Mouse (Mus musculus): ENCODE results near the gene Dtd2. TPM values are rescaled to one million over a fixed set of nuclear protein-coding genes. Genes with fewer than 3 reads are reported as not detected.
A peak's percentile ranks its signal among the peaks of the same experiment; 100 is the strongest.

Gene Dtd2
- 20.2 and 20.9 TPM in 2 replicates for polyA plus RNA-seq (2016; fragmentation: Nextera tagmentation; extraction: Ambion mirVana)

DNA sequence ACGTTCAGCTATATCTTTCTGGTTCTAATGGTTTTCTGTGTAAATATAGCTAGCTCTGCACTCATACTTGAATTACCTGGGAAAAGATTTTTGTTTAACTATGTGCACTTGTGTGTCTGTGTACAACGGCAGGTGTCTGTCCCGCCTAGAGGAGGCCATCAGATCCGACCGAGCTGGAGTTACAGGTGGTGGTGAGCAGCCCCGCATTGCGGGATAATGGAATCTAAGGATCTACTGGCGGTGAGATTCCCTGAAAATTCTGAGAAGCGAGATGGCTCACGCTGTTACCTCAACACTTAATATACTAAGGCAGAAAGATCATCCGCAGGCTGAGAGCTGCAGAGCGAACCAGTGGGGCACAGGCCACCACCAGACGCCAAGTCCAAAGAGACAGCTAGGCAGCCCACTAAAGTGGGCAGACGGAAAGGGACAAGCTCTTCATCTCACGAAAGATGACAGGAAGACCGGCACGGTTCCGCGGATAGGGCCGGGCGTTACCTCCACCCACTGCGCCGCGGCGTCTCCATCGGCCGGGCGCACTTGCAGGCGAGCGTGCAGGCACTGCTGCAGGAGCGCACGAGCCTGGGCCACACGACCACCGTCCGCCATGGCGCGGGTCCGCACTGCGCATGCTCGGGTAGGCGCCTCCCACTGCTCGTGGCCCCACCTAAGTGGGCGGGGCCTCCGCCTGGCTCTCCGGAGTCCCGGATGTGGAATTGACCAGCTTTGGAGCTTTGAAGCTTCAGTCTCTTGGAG, at the start of gene Dtd2:
TSS of gene Dtd2 (minus strand) at position 625 of the 756 bp plus-strand sequence.
- peak within 1 kb of the TSS; percentile 85 for H3K9ac ChIP-seq
- H3K27me3 ChIP-seq (replicated peaks), result no peaks in the 10 kb centered on the region; the same call in 1 of the 2 replicates
- WGBS (ENCODE audit: insufficient replicate concordance), result 2% methylated on average over 46 of the region's 46 CpGs
- no peaks in the 10 kb centered on the region for H3K9me3 ChIP-seq (replicated peaks)
- peaks cover 16% of the 10 kb centered on the region for H3K36me3 ChIP-seq
- H3K4me1 ChIP-seq, result peaks cover 28% of the 10 kb centered on the region
- H3K4me2 ChIP-seq, result peak within 1 kb of the TSS; percentile 82
- peak within 1 kb of the TSS; percentile 78 for H3K27ac ChIP-seq
- peak within 1 kb of the TSS; percentile 77 for H3K4me3 ChIP-seq
- ATAC-seq, result peak; percentile 93

DNA sequence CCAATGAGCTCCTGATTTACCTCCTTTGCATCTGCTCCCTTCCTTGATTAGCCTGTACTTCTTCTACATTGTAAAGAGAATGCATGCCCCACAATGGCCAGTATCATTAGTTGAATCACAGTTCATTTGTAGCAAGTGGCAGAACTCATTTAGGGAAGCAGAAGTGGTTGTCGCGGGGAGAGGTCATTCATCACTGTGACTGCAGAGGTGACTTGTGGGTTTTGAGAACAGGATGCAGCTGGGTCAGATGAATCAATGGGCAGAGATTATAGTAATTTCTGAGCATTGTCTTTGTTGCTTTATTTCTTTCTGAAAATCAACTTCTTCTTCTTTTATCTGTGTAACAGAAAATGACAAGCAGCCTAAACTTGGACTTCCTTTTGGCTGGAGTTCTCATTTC, 43.0 kb upstream of the Dtd2 start:
- 18% methylated on average over 2 of the region's 2 CpGs for WGBS (ENCODE audit: insufficient replicate concordance)
- H3K4me1 ChIP-seq, result peaks cover 3% of the 10 kb centered on the region; the same call in 1 of the 2 replicates

DNA sequence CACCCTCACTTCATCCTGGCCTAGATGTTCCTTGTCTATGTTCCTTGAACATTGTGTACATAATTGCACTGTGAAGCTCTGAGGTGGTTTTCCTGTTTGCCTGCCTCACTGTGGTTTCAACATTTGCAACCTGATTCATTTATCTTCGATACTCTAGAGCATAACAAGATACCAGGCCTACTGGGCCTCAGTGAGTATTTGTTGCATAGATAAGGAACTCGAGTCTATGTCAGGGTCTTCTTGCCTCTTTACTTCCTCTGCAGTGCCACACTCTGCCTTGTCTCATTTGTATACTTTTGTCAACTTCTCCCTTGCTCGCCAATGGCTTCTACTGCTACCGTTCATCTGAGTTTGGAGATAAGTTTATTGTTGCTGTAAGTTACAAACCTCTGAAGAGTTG, 40.1 kb upstream of the Dtd2 start:
- WGBS (ENCODE audit: insufficient replicate concordance), result 17% methylated on average over 4 of the region's 4 CpGs
- ATAC-seq, result no peak

More for the DNA sequence above, 43.0 kb upstream of the Dtd2 start:
- Histone ChIP-seq H3K4me3 (no peak overlapping the region), H3K9ac (no peak overlapping the region), H3K27me3 (replicated peaks) (no peaks in the 10 kb centered on the region), H3K27ac (no peak overlapping the region), H3K9me3 (replicated peaks) (no peaks in the 10 kb centered on the region), H3K36me3 (no peaks in the 10 kb centered on the region), H3K4me2 (no peak overlapping the region)
- no peak for ATAC-seq

DNA sequence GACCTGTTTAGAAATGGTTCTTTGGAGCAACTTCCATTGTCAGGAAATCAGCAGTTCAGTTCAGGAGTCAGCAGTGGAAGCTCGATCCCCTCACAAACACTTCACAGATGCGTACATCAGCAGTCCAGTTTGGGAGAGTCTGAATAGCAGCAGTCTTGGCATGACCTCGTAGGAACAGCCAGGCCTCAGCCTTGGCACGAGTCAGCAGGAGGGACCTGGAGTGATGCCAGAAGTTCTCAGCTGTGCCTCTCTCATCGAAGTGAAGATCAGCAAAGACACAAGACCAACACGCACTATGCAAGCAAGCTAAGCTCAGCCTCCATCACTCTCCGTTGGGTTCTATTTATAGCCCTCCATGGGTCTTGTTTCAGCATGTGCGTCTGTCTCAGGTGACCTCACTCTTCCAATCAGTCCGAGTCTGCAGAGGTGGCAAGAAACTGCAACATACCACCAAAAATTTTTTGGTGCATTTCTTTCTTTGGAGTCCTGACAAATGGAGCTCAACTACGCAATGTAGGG, 36.6 kb upstream of the Dtd2 start:
- no peak overlapping the region for H3K9ac ChIP-seq
- H3K4me3 ChIP-seq, result no peak overlapping the region
- H3K36me3 ChIP-seq, result no peaks in the 10 kb centered on the region
- peaks cover 3% of the 10 kb centered on the region; the same call in 1 of the 2 replicates for H3K4me1 ChIP-seq
- no peaks in the 10 kb centered on the region for H3K9me3 ChIP-seq (replicated peaks)
- no peaks in the 10 kb centered on the region for H3K27me3 ChIP-seq (replicated peaks)
- 71% methylated on average over 10 of the region's 10 CpGs for WGBS (ENCODE audit: insufficient replicate concordance)
- H3K4me2 ChIP-seq, result no peak overlapping the region
- no peak for ATAC-seq
- H3K27ac ChIP-seq, result no peak overlapping the region

More for the DNA sequence above, 40.1 kb upstream of the Dtd2 start:
- Histone ChIP-seq H3K27ac (no peak overlapping the region), H3K4me2 (no peak overlapping the region), H3K9ac (no peak overlapping the region), H3K9me3 (replicated peaks) (no peaks in the 10 kb centered on the region), H3K27me3 (replicated peaks) (no peaks in the 10 kb centered on the region), H3K4me3 (no peak overlapping the region), H3K4me1 (peaks cover 3% of the 10 kb centered on the region; the same call in 1 of the 2 replicates), H3K36me3 (no peaks in the 10 kb centered on the region)

DNA sequence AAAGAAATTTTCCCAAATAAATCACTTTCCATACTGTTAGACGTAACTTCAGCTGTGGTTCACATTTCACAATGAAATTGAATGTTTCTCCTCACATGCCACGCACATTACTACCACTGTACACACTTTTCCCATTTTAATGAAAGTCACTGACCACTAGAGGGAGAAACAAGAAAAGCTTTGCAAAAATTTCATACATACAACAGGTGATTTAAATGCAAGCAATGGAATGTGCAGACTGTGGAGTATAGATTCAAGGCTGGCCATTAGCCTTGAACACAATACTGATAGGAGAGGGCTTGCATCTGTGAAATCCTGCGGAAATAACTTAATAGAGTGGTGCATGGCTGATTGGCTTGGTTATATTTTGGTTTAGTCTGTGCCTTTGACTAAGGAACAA, 32.1 kb upstream of the Dtd2 start:
- Histone ChIP-seq H3K27ac (no peak overlapping the region), H3K27me3 (replicated peaks) (no peaks in the 10 kb centered on the region), H3K9ac (no peak overlapping the region), H3K9me3 (replicated peaks) (no peaks in the 10 kb centered on the region), H3K4me2 (no peak overlapping the region), H3K4me3 (no peak overlapping the region), H3K4me1 (no peaks in the 10 kb centered on the region), H3K36me3 (no peaks in the 10 kb centered on the region)
- ATAC-seq, result no peak
- 59% methylated on average over 3 of the region's 3 CpGs for WGBS (ENCODE audit: insufficient replicate concordance)

DNA sequence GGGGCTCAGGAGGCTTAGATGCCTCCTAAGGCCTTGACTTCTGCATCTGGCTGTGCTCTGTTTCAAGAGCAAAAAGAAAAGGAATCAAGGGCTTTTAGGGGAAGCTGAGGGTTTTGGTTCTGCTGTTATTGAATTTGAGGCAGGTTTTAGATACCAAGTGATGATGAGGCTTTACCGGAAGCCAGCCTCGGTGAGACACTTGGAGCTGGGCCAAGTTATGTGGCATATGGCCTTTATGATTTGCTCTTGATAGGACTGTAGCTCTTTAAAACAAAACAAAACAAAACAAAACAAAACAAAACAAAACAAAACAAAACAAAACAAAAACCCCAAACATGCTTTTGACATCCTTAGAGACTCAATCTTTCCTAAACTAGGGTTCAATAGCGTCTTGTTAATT, 28.7 kb upstream of the Dtd2 start:
- H3K4me2 ChIP-seq, result no peak overlapping the region
- no peaks in the 10 kb centered on the region for H3K4me1 ChIP-seq
- no peak overlapping the region for H3K4me3 ChIP-seq
- H3K27ac ChIP-seq, result no peak overlapping the region
- H3K9me3 ChIP-seq (replicated peaks), result no peaks in the 10 kb centered on the region
- H3K9ac ChIP-seq, result no peak overlapping the region
- 81% methylated on average over 3 of the region's 3 CpGs for WGBS (ENCODE audit: insufficient replicate concordance)
- H3K27me3 ChIP-seq (replicated peaks), result no peaks in the 10 kb centered on the region
- ATAC-seq, result no peak
- H3K36me3 ChIP-seq, result no peaks in the 10 kb centered on the region

DNA sequence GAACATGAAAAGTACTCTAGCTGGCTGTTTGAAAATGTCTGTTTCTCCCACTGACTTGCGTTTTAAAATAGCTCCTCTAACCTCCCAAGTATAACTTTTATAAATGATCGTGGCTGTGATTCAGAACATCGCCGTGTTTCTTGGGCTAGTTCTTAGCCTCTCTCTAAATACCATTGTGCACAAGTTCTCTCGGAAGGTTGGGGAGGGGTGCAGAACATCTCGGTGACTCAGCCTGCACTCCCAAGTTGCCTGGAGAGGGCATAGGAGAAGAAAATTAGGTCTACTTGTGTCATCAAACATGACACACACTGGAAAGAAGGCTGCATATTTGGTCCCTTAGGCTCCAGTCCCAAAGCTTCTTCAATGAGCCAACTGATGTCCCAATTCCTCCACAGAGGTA, 26.0 kb upstream of the Dtd2 start:
- no peak overlapping the region for H3K4me2 ChIP-seq
- no peaks in the 10 kb centered on the region for H3K9me3 ChIP-seq (replicated peaks)
- no peaks in the 10 kb centered on the region for H3K36me3 ChIP-seq
- H3K9ac ChIP-seq, result no peak overlapping the region
- H3K4me1 ChIP-seq, result no peaks in the 10 kb centered on the region
- H3K27me3 ChIP-seq (replicated peaks), result no peaks in the 10 kb centered on the region
- no peak for ATAC-seq
- 77% methylated on average over 6 of the region's 6 CpGs for WGBS (ENCODE audit: insufficient replicate concordance)
- H3K4me3 ChIP-seq, result no peak overlapping the region
- no peak overlapping the region for H3K27ac ChIP-seq

DNA sequence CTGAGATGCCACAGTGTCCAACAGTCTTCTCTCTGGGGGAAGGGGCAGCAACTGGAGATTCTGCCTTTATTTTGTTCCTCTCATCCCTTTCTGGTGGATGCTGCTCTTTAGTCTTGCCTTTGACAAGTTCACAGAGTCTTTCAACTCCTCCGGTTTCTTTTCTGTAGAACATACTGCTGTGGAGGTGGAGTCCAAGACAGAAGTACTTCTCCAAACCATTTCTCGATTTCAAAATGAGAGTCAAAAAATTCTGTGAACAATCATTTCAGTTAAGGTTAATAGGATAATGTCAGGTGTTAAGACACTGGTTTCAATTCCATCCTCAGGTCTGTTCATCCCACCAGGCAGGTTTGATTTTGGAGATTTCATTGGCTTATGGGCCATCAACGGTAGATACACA, 21.7 kb upstream of the Dtd2 start, which contains the start of gene Gpr33:
TSS of gene Gpr33 (minus strand) at position 101 of the 400 bp plus-strand sequence.
- H3K4me3 ChIP-seq, result no peak within 1 kb of the TSS
- H3K4me1 ChIP-seq, result no peaks in the 10 kb centered on the region
- no peaks in the 10 kb centered on the region for H3K9me3 ChIP-seq (replicated peaks)
- H3K27me3 ChIP-seq (replicated peaks), result no peaks in the 10 kb centered on the region
- ATAC-seq, result no peak
- no peak within 1 kb of the TSS for H3K9ac ChIP-seq
- H3K4me2 ChIP-seq, result no peak within 1 kb of the TSS
- H3K36me3 ChIP-seq, result no peaks in the 10 kb centered on the region
- WGBS (ENCODE audit: insufficient replicate concordance), result 74% methylated on average over 3 of the region's 3 CpGs
- no peak within 1 kb of the TSS for H3K27ac ChIP-seq

DNA sequence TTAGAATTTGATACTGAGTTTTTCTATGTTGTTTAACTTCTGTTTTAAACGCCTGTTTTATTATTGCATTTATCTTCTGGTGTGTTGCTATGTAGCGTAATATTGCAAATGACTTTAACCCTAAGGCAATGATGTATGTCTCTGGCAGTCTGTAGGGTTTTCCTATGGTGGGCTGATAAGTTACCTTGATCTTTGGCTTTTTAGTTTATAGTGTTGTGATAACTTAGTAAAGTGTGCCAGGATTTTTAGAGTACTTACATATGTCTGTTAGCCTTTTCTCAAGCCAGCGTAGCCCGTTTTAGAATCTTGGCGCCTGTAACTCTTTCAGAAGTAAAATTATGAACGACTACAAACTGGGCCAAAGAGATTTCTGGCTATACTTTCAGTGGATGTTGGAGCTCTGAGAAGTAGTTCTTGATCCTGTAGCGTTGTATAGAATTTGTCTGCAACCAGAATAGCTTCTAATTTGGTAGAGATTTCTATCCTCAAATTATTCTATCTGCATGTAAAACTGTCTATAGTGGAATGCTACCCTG, 8.3 kb upstream of the Dtd2 start:
- no peak overlapping the region for H3K4me2 ChIP-seq
- no peaks in the 10 kb centered on the region; the same call in 1 of the 2 replicates for H3K27me3 ChIP-seq (replicated peaks)
- no peaks in the 10 kb centered on the region for H3K9me3 ChIP-seq (replicated peaks)
- H3K4me3 ChIP-seq, result no peak overlapping the region
- no peaks in the 10 kb centered on the region for H3K36me3 ChIP-seq
- no peak overlapping the region for H3K27ac ChIP-seq
- H3K4me1 ChIP-seq, result no peaks in the 10 kb centered on the region
- 79% methylated on average over 7 of the region's 7 CpGs for WGBS (ENCODE audit: insufficient replicate concordance)
- H3K9ac ChIP-seq, result no peak overlapping the region
- no peak for ATAC-seq

DNA sequence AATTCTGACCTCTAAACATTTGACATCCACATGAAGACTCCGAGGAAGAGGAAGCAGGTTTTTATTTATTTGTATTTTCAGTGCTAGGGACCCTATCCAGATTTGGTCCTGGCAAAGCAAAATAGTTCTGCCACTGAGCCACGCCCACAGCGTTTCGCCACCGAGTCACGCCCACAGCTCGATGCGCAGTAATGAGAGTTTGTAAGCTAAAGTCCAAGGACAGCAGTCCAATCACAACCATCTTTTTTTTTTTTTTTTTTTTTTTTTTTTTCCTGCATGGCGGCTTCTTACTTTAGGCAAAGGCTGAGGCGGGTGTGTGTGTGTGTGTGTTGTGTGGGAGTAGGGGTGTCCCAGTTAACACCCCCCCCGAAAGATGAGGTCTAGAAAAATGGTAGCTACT, 7.7 kb upstream of the Dtd2 start:
- H3K4me3 ChIP-seq, result no peak overlapping the region
- no peak for ATAC-seq
- H3K4me2 ChIP-seq, result no peak overlapping the region
- no peaks in the 10 kb centered on the region for H3K9me3 ChIP-seq (replicated peaks)
- no peaks in the 10 kb centered on the region for H3K4me1 ChIP-seq
- H3K27me3 ChIP-seq (replicated peaks), result no peaks in the 10 kb centered on the region; the same call in 1 of the 2 replicates
- 72% methylated on average over 11 of the region's 11 CpGs for WGBS (ENCODE audit: insufficient replicate concordance)
- H3K27ac ChIP-seq, result no peak overlapping the region
- H3K36me3 ChIP-seq, result no peaks in the 10 kb centered on the region
- no peak overlapping the region for H3K9ac ChIP-seq

DNA sequence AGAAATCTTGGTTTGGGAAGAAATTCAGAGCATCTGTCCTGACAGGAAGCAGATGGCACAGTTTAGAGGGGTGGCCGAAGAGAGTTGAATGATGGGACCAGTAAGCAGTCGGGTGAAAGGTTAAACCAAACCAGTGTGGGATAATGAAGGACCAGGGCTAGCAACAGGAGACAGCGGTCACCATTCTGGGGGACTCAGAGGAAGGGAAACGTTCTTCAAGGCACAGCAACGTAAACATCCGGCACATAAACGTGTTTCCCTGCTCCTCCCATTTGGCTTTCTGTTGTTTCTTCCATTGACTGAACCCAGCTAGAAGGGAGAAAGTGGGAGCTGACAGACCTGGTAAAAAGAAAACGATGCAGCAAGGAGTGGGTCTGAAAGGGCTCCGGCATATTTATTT, 7.0 kb upstream of the Dtd2 start:
- no peaks in the 10 kb centered on the region; the same call in 1 of the 2 replicates for H3K27me3 ChIP-seq (replicated peaks)
- WGBS (ENCODE audit: insufficient replicate concordance), result 49% methylated on average over 9 of the region's 9 CpGs
- no peaks in the 10 kb centered on the region for H3K36me3 ChIP-seq
- H3K4me3 ChIP-seq, result no peak overlapping the region
- H3K4me2 ChIP-seq, result no peak overlapping the region
- H3K27ac ChIP-seq, result no peak overlapping the region
- no peak for ATAC-seq
- H3K9me3 ChIP-seq (replicated peaks), result no peaks in the 10 kb centered on the region
- H3K9ac ChIP-seq, result no peak overlapping the region
- H3K4me1 ChIP-seq, result no peaks in the 10 kb centered on the region

DNA sequence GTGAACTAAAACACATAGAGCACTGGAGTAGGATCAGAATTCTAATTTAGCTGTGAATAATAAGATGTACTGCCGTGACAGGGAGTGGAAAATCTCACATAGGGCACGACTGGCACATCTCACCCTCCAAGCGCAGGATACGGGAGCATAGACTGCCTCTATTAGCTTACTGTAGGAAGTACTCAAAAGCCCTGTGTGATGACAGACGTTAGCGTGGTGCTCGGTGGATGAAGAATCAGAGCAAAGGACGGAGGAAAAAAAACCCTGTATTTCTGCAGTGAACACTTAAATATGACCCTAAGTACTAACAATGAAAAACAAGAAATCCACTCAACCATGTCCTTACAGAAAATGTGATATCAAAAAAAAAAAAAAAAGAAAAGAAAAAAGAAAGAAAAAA, 5.9 kb upstream of the Dtd2 start:
- no peak overlapping the region for H3K4me3 ChIP-seq
- no peaks in the 10 kb centered on the region for H3K4me1 ChIP-seq
- no peak overlapping the region for H3K27ac ChIP-seq
- H3K36me3 ChIP-seq, result no peaks in the 10 kb centered on the region
- H3K27me3 ChIP-seq (replicated peaks), result no peaks in the 10 kb centered on the region; the same call in 1 of the 2 replicates
- WGBS (ENCODE audit: insufficient replicate concordance), result 65% methylated on average over 8 of the region's 8 CpGs
- H3K9ac ChIP-seq, result no peak overlapping the region
- no peak for ATAC-seq
- no peak overlapping the region for H3K4me2 ChIP-seq
- H3K9me3 ChIP-seq (replicated peaks), result no peaks in the 10 kb centered on the region
